In genomic region chr11:22732907-22733306, GRCm38 (mm10) we compare ENCODE assay signal across 19 mouse cellular contexts.
"Had no signal": no experiment of that assay in that cellular context is flagged by ENCODE, and none has a peak within 500 bp of the region (broad histone marks: within the 10 kb centered on the region; RNA-seq: fewer than 3 reads in every experiment).

No protein-coding gene starts in this region.

- ATAC-seq: liver, embryonic 12.5 days; midbrain, embryonic 13.5 days had no signal

- H3K36me3 ChIP-seq: limb, embryonic 12.5 days; limb, embryonic 15.5 days; liver, embryonic 12.5 days; liver, embryonic 15.5 days; midbrain, embryonic 10.5 days; midbrain, embryonic 13.5 days; neural tube, embryonic 13.5 days; stomach, embryonic 15.5 days had no signal

- H3K4me1 ChIP-seq: limb, embryonic 12.5 days; limb, embryonic 15.5 days; liver, embryonic 12.5 days; liver, embryonic 15.5 days; midbrain, embryonic 10.5 days; midbrain, embryonic 13.5 days; neural tube, embryonic 13.5 days; stomach, embryonic 15.5 days had no signal

- H3K4me2 ChIP-seq: limb, embryonic 12.5 days; limb, embryonic 15.5 days; liver, embryonic 12.5 days; liver, embryonic 15.5 days; midbrain, embryonic 13.5 days; neural tube, embryonic 13.5 days; stomach, embryonic 15.5 days had no signal

- H3K27ac ChIP-seq: limb, embryonic 12.5 days; limb, embryonic 15.5 days; liver, embryonic 12.5 days; liver, embryonic 15.5 days; midbrain, embryonic 10.5 days; midbrain, embryonic 13.5 days; neural tube, embryonic 13.5 days; stomach, embryonic 15.5 days had no signal

- H3K4me3 ChIP-seq: limb, embryonic 12.5 days; limb, embryonic 15.5 days; liver, embryonic 12.5 days; liver, embryonic 15.5 days; megakaryocyte, embryonic 14.5 days; midbrain, embryonic 10.5 days; midbrain, embryonic 13.5 days; neural tube, embryonic 13.5 days; stomach, embryonic 15.5 days had no signal

- H3K27me3 ChIP-seq: limb, embryonic 12.5 days; limb, embryonic 15.5 days; liver, embryonic 12.5 days; liver, embryonic 15.5 days; midbrain, embryonic 13.5 days; neural tube, embryonic 13.5 days; stomach, embryonic 15.5 days had no signal

- DNase-seq: kidney, adult 18-20 months; kidney, adult 9 months; kidney, postnatal 14 days; kidney, postnatal 4 days; left cerebral cortex, postnatal 4 days; lung, adult 2 months; retina, postnatal 1 day; right cerebral cortex, postnatal 25 days; spleen, adult 18-20 months; thymus, postnatal 36 days had no signal
